Mouse (Mus musculus) heart, adult 2 months (tissue): ENCODE data around the gene Tmem43.

ENCODE experiments used
- CTCF ChIP-seq: fragments of 200-600 bp; IDR thresholded peaks from 2 replicates; pipeline ENCODE4 v1.8.1; 2022; ENCODE audit warnings: antibody characterized with exemption, mild to moderate bottlenecking, moderate library complexity
- POLR2A ChIP-seq: fragments of 200-500 bp; IDR thresholded peaks from 2 replicates; pipeline ENCODE4 v1.6.1; 2011; ENCODE audit warnings: mild to moderate bottlenecking, low read depth, low read length, control low read depth; ENCODE audit not compliant: insufficient read depth

DNA sequence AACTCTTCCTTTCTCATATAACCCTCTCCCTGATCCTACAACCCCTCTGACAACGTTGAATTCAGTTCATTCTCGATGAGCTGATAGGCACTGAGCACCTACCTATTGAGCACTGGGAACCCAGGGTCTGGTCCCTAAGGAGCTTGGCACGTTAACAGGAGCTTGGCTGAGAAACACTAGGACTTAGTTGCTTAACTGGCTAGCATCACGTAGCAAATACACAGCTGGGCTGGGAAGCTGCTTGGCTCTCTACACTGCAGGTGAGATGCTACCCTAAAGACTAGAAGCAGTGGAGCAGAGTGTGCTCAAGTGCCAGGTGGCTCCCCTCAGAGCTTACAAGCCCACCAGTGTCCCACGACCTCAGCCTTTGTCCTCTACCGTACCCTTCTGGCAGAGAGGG lies 59.2 kb downstream of the Tmem43 start:
- no peak for TF ChIP-seq CTCF
- no peak for TF ChIP-seq POLR2A
